Mouse (Mus musculus) G1E (cell line): ENCODE measurements around the gene Ttl.

Experiments used
- CTCF ChIP-seq: IDR thresholded peaks from 2 replicates; pipeline ENCODE4 v1.5.1; 2012; ENCODE audit warnings: low read depth, low read length, inconsistent platforms, mixed read lengths
- GATA2 ChIP-seq: IDR thresholded peaks from 2 replicates; pipeline ENCODE4 v1.6.1; 2012; ENCODE audit warnings: low read depth, low read length, inconsistent platforms, borderline replicate concordance
- TAL1 ChIP-seq: conservative IDR thresholded peaks from 2 replicates; pipeline ENCODE4 v1.6.1; 2012; ENCODE audit warnings: low read depth, low read length, inconsistent platforms, mixed read lengths

DNA sequence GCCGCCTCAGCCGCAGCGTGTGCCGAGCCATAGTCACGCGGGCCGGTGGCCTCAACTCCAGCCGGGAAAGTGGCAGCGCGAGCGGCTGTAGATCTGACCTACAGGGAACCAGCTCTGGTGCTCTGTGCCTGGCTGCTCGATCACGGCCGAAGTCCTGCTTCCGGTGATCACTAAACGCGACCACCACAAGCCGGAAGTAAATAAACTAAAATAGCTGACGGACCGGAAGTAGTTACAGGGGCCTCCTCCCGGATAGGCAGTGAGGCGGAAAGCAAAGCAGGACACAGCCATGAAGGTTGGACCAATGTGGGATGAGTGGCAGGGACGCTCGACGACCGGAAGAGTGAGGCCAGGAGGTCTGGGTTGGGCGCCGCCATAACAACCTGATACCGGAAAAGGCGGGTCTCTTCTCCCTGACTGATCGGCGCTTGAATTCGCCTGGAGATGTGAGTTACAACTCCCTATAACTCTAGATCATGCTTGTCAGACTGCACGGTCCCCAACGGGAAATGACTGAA lies 63.7 kb downstream of the Ttl start, which contains the start of gene Chchd5:
- TF ChIP-seq CTCF (no peak), GATA2 (no peak), TAL1 (no peak)
